Mouse (Mus musculus): ENCODE results near the gene Adcy6. TPM values are rescaled to one million over a fixed set of nuclear protein-coding genes. Genes with fewer than 3 reads are reported as not detected.

Gene Adcy6
- total RNA-seq, 1 experiment, result 15.3 TPM

- Histone ChIP-seq H3K36me3 (ENCODE audit: control insufficient read depth, insufficient read depth, low read length, poor library complexity, severe bottlenecking) (peaks cover 25% of the 10 kb centered on the region), H3K9me3 (ENCODE audit: control insufficient read depth, insufficient read depth, low read depth, low read length) (no peaks in the 10 kb centered on the region), H3K4me3 (ENCODE audit: insufficient read depth in 1 of 2, low read depth in 1 of 2, low read length in 2 of 2, poor library complexity in 1 of 2, severe bottlenecking in 1 of 2) (no peak overlapping the region), H3K27ac (ENCODE audit: insufficient read depth, low read depth, low read length, poor library complexity, severe bottlenecking) (no peak overlapping the region), H3K4me1 (ENCODE audit: control insufficient read depth in 2 of 2, insufficient read depth in 2 of 2, low read length in 2 of 2, poor library complexity in 1 of 2) (0 out of 4 replicates have a peak, but pooled peaks cover 0 to 2% of the 10 kb centered on the region in 2 experiments), H3K9ac (ENCODE audit: insufficient read depth, low read depth, low read length, poor library complexity, severe bottlenecking) (no peak overlapping the region)
- DNase-seq (ENCODE audit: low read depth, low spot score), result no peak
- no peak for TF ChIP-seq ZNF384 (IDR thresholded peaks at IDR 0.05; ENCODE audit: low read depth, low read length)
- TF ChIP-seq ZC3H11A (IDR thresholded peaks at IDR 0.05; ENCODE audit: borderline replicate concordance, low read depth, low read length), result no peak
- TF ChIP-seq HCFC1 (IDR thresholded peaks at IDR 0.05; ENCODE audit: borderline replicate concordance, insufficient read depth, low read length), result no peak
- no peak for TF ChIP-seq MAFK (IDR thresholded peaks at IDR 0.05; ENCODE audit: insufficient read depth, low read depth, low read length)
- TF ChIP-seq CHD2 (IDR thresholded peaks at IDR 0.05; ENCODE audit: low read depth, low read length), result no peak
- in situ Hi-C loops (cut with MboI; ENCODE audit: low sequenced_read_pairs in 2 of 2, unreplicated experiment in 2 of 2), result no loop called here
These were observed 52.7 kb downstream of the Adcy6 start for GRCm38 (mm10) chr15:98557186-98557585.

DNA sequence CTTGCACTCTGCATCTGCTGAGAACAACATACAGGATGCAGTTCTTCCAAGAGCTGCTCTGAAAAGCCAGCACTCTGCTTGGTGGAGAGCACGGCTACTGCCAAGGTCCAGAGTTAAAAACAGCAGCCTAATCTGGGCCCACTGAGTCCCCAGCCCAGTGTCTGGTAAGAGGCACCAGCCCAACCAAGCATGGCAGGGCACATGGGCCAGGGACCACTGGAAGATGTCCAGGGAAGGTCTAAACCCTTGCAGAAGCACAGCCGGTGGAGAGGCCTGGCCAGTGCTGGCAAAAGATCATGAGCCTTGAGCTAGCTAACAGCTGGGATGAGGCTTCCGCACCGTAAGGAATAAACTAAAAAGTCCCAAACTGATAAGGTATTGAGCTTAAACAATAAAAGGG lies 54.0 kb downstream of the Adcy6 start:
- in situ Hi-C loops (cut with MboI; ENCODE audit: low sequenced_read_pairs in 2 of 2, unreplicated experiment in 2 of 2), result no loop called here
- H3K4me3 ChIP-seq (ENCODE audit: insufficient read depth in 1 of 2, low read depth in 1 of 2, low read length in 2 of 2, poor library complexity in 1 of 2, severe bottlenecking in 1 of 2), result no peak overlapping the region
- no peak overlapping the region; the same call in 1 of the 2 replicates for H3K27ac ChIP-seq (ENCODE audit: insufficient read depth, low read depth, low read length, poor library complexity, severe bottlenecking)
- DNase-seq (ENCODE audit: low read depth, low spot score), result no peak
- no peak overlapping the region for H3K9ac ChIP-seq (ENCODE audit: insufficient read depth, low read depth, low read length, poor library complexity, severe bottlenecking)
- H3K36me3 ChIP-seq (ENCODE audit: control insufficient read depth, insufficient read depth, low read length, poor library complexity, severe bottlenecking), result peaks cover 33% of the 10 kb centered on the region
- H3K9me3 ChIP-seq (ENCODE audit: control insufficient read depth, insufficient read depth, low read depth, low read length), result no peaks in the 10 kb centered on the region
- H3K4me1 ChIP-seq (ENCODE audit: control insufficient read depth in 2 of 2, insufficient read depth in 2 of 2, low read length in 2 of 2, poor library complexity in 1 of 2), result no peaks in the 10 kb centered on the region
- no peak for TF ChIP-seq CHD2 (IDR thresholded peaks at IDR 0.05; ENCODE audit: low read depth, low read length)
- no peak for TF ChIP-seq ZNF384 (IDR thresholded peaks at IDR 0.05; ENCODE audit: low read depth, low read length)
- no peak for TF ChIP-seq HCFC1 (IDR thresholded peaks at IDR 0.05; ENCODE audit: borderline replicate concordance, insufficient read depth, low read length)
- no peak for TF ChIP-seq ZC3H11A (IDR thresholded peaks at IDR 0.05; ENCODE audit: borderline replicate concordance, low read depth, low read length)
- TF ChIP-seq MAFK (IDR thresholded peaks at IDR 0.05; ENCODE audit: insufficient read depth, low read depth, low read length), result no peak

DNA sequence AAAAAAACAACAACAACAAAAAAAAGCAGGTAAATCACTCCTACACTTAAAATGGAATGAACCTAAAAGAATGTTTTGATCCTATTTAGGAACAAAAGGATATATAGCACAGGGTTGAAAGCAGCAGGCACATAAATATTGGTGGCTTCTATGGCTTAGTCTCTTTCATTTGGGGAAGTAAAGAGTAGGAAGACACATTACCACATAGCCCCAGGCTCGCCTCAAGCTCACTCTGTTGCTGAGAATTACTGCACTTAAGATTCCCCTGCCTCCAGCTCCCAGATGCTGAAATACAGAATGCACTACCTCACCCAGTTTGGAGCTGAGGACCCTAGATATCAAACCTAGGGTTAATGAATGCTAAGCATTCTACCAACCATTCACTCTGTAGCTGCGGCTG lies 57.1 kb downstream of the Adcy6 start:
- H3K9ac ChIP-seq (ENCODE audit: insufficient read depth, low read depth, low read length, poor library complexity, severe bottlenecking), result no peak overlapping the region
- no peaks in the 10 kb centered on the region for H3K9me3 ChIP-seq (ENCODE audit: control insufficient read depth, insufficient read depth, low read depth, low read length)
- H3K36me3 ChIP-seq (ENCODE audit: control insufficient read depth, insufficient read depth, low read length, poor library complexity, severe bottlenecking), result peaks cover 33% of the 10 kb centered on the region
- peak overlapping the region; percentile 47; the same call in 1 of the 2 replicates for H3K27ac ChIP-seq (ENCODE audit: insufficient read depth, low read depth, low read length, poor library complexity, severe bottlenecking)
- TF ChIP-seq ZNF384 (IDR thresholded peaks at IDR 0.05; ENCODE audit: low read depth, low read length), result no peak
- TF ChIP-seq MAFK (IDR thresholded peaks at IDR 0.05; ENCODE audit: insufficient read depth, low read depth, low read length), result no peak
- TF ChIP-seq CHD2 (IDR thresholded peaks at IDR 0.05; ENCODE audit: low read depth, low read length), result no peak
- TF ChIP-seq HCFC1 (IDR thresholded peaks at IDR 0.05; ENCODE audit: borderline replicate concordance, insufficient read depth, low read length), result no peak
- no peak for TF ChIP-seq ZC3H11A (IDR thresholded peaks at IDR 0.05; ENCODE audit: borderline replicate concordance, low read depth, low read length)
- no peak overlapping the region for H3K4me3 ChIP-seq (ENCODE audit: insufficient read depth in 1 of 2, low read depth in 1 of 2, low read length in 2 of 2, poor library complexity in 1 of 2, severe bottlenecking in 1 of 2)
- no peak for DNase-seq (ENCODE audit: low read depth, low spot score)
- in situ Hi-C loops (cut with MboI; ENCODE audit: low sequenced_read_pairs in 2 of 2, unreplicated experiment in 2 of 2), result no loop called here
- H3K4me1 ChIP-seq (ENCODE audit: control insufficient read depth in 2 of 2, insufficient read depth in 2 of 2, low read length in 2 of 2, poor library complexity in 1 of 2), result no peaks in the 10 kb centered on the region

DNA sequence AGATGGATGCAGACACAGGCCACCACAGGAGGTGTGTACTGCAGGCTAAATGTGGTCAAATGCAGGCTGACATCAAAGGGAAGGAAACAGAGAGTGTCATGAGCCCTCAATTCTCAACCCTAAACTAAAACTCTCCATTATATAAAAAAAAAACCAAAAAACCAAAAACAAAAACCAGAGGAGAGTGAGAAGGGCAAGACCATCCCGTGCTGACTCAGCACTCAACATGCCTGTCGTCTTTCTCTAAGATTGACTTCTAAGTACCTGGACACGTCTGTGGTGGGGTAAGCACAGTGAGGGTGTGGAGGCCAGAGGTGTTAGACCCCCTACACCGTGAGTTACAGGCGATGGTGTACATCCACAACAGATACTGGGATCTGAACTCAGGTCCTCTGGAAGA lies 63.0 kb downstream of the Adcy6 start:
- Histone ChIP-seq H3K4me3 (ENCODE audit: insufficient read depth in 1 of 2, low read depth in 1 of 2, low read length in 2 of 2, poor library complexity in 1 of 2, severe bottlenecking in 1 of 2) (no peak overlapping the region), H3K4me1 (ENCODE audit: control insufficient read depth in 2 of 2, insufficient read depth in 2 of 2, low read length in 2 of 2, poor library complexity in 1 of 2) (peaks cover 4% of the 10 kb centered on the region in 2 experiments; a peak in 3 of 4 replicates), H3K9ac (ENCODE audit: insufficient read depth, low read depth, low read length, poor library complexity, severe bottlenecking) (no peak overlapping the region), H3K36me3 (ENCODE audit: control insufficient read depth, insufficient read depth, low read length, poor library complexity, severe bottlenecking) (peaks cover 42% of the 10 kb centered on the region), H3K9me3 (ENCODE audit: control insufficient read depth, insufficient read depth, low read depth, low read length) (no peaks in the 10 kb centered on the region), H3K27ac (ENCODE audit: insufficient read depth, low read depth, low read length, poor library complexity, severe bottlenecking) (no peak overlapping the region)
- no peak for DNase-seq (ENCODE audit: low read depth, low spot score)
- TF ChIP-seq MAFK (IDR thresholded peaks at IDR 0.05; ENCODE audit: insufficient read depth, low read depth, low read length) (peak; percentile 87), CHD2 (IDR thresholded peaks at IDR 0.05; ENCODE audit: low read depth, low read length) (no peak), ZC3H11A (IDR thresholded peaks at IDR 0.05; ENCODE audit: borderline replicate concordance, low read depth, low read length) (no peak)
- in situ Hi-C loops (cut with MboI; ENCODE audit: low sequenced_read_pairs in 2 of 2, unreplicated experiment in 2 of 2), result no loop called here

DNA sequence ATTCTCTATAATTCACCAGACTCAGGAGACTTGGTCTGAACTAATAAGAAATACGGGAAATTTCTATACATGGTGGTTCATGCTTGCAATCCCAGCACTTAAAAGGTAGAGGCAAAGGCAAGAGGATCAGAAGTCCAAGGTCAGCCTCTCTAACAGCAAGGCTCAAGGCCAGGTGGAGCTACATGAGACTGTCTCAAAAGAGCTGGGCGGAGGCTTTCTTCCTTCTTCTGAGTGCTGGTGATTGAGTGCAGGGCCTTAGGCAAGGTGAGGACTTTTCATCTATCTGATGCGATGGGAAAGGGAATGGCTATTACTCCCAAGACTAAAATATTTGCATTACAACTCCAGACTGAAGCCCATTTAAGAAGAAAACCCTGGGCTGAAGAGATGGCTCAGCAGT lies 64.7 kb downstream of the Adcy6 start:
- H3K9ac ChIP-seq (ENCODE audit: insufficient read depth, low read depth, low read length, poor library complexity, severe bottlenecking), result no peak overlapping the region
- H3K9me3 ChIP-seq (ENCODE audit: control insufficient read depth, insufficient read depth, low read depth, low read length), result no peaks in the 10 kb centered on the region
- no peak for DNase-seq (ENCODE audit: low read depth, low spot score)
- peaks cover 35% of the 10 kb centered on the region for H3K36me3 ChIP-seq (ENCODE audit: control insufficient read depth, insufficient read depth, low read length, poor library complexity, severe bottlenecking)
- TF ChIP-seq ZC3H11A (IDR thresholded peaks at IDR 0.05; ENCODE audit: borderline replicate concordance, low read depth, low read length) (no peak), MAFK (IDR thresholded peaks at IDR 0.05; ENCODE audit: insufficient read depth, low read depth, low read length) (no peak), ZNF384 (IDR thresholded peaks at IDR 0.05; ENCODE audit: low read depth, low read length) (no peak), HCFC1 (IDR thresholded peaks at IDR 0.05; ENCODE audit: borderline replicate concordance, insufficient read depth, low read length) (no peak), CHD2 (IDR thresholded peaks at IDR 0.05; ENCODE audit: low read depth, low read length) (no peak)
- peaks cover 4% of the 10 kb centered on the region in 2 experiments; a peak in 3 of 4 replicates for H3K4me1 ChIP-seq (ENCODE audit: control insufficient read depth in 2 of 2, insufficient read depth in 2 of 2, low read length in 2 of 2, poor library complexity in 1 of 2)
- H3K27ac ChIP-seq (ENCODE audit: insufficient read depth, low read depth, low read length, poor library complexity, severe bottlenecking), result peak overlapping the region; percentile 33; the same call in 1 of the 2 replicates
- in situ Hi-C loops (cut with MboI; ENCODE audit: low sequenced_read_pairs in 2 of 2, unreplicated experiment in 2 of 2), result no loop called here
- H3K4me3 ChIP-seq (ENCODE audit: insufficient read depth in 1 of 2, low read depth in 1 of 2, low read length in 2 of 2, poor library complexity in 1 of 2, severe bottlenecking in 1 of 2), result no peak overlapping the region
